Mouse (Mus musculus): ENCODE measurements around the gene Sipa1l3. TPM values are rescaled to one million over a fixed set of nuclear protein-coding genes. Genes with fewer than 3 reads are reported as not detected.
A peak's percentile ranks its signal among the peaks of the same experiment; 100 is the strongest.

Sipa1l3 gene
- polyA plus RNA-seq, 1 experiment from 2014 or later = 21.5 TPM

DNA sequence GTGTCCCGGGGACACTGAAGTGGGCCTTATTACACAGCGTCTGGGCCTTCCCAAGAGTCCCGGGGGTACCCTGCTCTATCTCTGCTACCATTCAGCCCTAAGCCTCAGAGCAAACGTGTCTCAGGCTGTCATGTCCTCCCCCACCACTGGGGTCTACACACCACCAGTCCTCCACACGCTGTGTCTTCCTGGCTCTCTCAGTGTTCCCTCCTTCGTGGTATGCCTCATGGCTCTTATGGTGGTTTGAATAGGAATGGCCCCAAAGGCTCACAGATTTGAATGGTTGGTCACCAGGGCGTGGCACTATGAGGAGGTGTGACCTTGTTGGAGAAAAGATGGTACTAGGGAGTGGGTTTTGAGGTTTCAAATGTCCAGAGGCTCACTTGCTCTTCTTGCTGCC lies 43.4 kb downstream of the Sipa1l3 start:
- Histone ChIP-seq H3K4me3 (no peak overlapping the region), H3K4me1 (peaks cover 30% of the 10 kb centered on the region), H3K9ac (no peak overlapping the region), H3K9me3 (no peaks in the 10 kb centered on the region), H3K27ac (no peak overlapping the region), H3K27me3 (no peaks in the 10 kb centered on the region), H3K4me2 (no peak overlapping the region), H3K36me3 (no peaks in the 10 kb centered on the region)
- 88% methylated on average over 7 of the region's 7 CpGs for WGBS
- ATAC-seq (ENCODE audit: insufficient number of reproducible peaks, insufficient read depth, low FRiP score, low TSS enrichment, low read depth) = no peak

DNA sequence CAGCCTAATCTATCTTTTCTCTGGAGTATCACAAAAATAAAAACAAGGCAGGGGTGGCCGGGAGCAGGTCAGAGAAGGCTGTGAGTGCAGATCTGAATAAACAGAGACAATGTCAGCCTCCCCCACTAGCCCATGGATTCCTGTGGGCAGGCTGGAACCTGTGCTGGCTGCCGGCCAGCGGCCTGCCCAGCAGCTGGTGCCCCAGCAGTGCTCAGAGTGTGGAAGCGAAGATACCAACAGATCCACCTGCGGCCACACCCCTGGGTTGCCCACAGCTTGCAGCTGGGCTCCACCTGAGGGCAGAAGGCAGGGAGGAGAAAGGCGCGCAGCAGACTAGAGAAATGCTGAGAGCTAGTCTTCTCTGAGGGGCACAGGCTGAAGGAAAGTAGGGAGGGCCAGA lies 47.1 kb downstream of the Sipa1l3 start:
- H3K27ac ChIP-seq = peak overlapping the region; percentile 69

DNA sequence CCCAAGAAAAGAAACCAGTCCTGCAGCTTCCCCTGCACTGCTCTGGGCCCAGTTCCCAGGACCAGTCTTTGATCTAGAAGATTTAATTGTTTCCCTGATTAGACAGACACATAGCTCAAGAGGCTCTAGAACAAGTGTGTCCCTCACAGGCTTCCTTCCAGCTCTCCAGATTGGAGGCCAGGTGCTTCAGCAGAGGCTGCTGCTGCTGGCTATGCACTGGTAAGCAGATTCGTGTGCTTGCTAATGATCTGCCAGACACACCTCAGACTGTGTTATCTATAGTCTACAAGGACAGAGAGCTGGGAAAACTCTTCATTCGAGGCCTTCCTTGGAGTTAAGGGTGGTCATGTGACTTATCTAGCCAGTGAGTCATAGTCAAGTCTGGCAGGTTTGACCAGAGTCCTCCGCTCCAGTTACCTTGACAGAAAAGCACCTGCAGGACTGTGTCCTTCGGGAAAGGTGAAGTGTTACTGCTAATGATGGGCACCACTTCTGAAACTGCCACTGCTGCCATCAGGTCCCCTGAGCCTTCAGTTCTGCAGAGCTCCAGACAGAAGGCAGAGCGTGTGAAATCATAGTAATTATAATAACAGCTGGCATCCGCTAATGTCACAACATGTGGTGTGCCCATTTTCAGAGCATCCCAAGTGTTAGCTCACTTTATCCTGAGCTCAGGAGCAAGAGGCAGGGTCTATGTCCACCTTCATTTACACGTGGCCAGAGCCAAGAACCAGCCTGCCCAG lies 48.7 kb downstream of the Sipa1l3 start:
- no peak overlapping the region for H3K9ac ChIP-seq
- ATAC-seq (ENCODE audit: insufficient number of reproducible peaks, insufficient read depth, low FRiP score, low TSS enrichment, low read depth) = no peak
- H3K4me2 ChIP-seq = no peak overlapping the region
- H3K27ac ChIP-seq = peak overlapping the region; percentile 69
- WGBS = 67% methylated on average over 7 of the region's 7 CpGs
- H3K4me1 ChIP-seq = peaks cover 42% of the 10 kb centered on the region
- no peak overlapping the region for H3K4me3 ChIP-seq
- no peaks in the 10 kb centered on the region for H3K9me3 ChIP-seq
- H3K27me3 ChIP-seq = no peaks in the 10 kb centered on the region
- no peaks in the 10 kb centered on the region for H3K36me3 ChIP-seq

More for the DNA sequence above, 47.1 kb downstream of the Sipa1l3 start:
- H3K27me3 ChIP-seq = no peaks in the 10 kb centered on the region
- no peaks in the 10 kb centered on the region for H3K9me3 ChIP-seq
- WGBS = 62% methylated on average over 7 of the region's 7 CpGs
- 0 out of 2 replicates have a peak overlapping the region, but pooled peaks have one; percentile 0 for H3K4me2 ChIP-seq
- no peaks in the 10 kb centered on the region for H3K36me3 ChIP-seq
- no peak for ATAC-seq (ENCODE audit: insufficient number of reproducible peaks, insufficient read depth, low FRiP score, low TSS enrichment, low read depth)
- no peak overlapping the region for H3K4me3 ChIP-seq
- 0 out of 2 replicates have a peak overlapping the region, but pooled peaks have one; percentile 3 for H3K9ac ChIP-seq
- H3K4me1 ChIP-seq = peaks cover 33% of the 10 kb centered on the region

DNA sequence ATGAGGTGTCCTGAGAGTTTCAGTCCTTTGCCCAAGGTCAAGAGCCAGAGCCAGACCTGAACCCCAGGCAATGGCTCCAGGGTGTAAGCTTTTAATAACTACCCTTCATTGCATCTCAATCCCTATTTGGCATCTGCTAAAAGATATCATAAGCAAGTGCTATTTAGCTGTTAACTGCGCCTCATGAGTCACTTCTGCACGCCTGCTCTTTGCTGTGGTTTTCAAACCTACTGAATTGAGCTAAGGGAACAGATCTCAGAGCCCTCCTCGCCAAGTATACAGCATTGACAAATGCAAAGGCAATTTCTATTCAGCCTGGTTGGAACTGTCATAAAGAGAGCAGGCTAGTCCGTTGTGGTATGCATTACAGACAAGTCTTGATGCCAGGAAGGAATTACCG lies 49.8 kb downstream of the Sipa1l3 start:
- Histone ChIP-seq H3K9ac (no peak overlapping the region), H3K4me2 (no peak overlapping the region), H3K4me3 (no peak overlapping the region), H3K4me1 (peaks cover 42% of the 10 kb centered on the region), H3K27ac (no peak overlapping the region), H3K36me3 (no peaks in the 10 kb centered on the region), H3K9me3 (no peaks in the 10 kb centered on the region), H3K27me3 (no peaks in the 10 kb centered on the region)
- ATAC-seq (ENCODE audit: insufficient number of reproducible peaks, insufficient read depth, low FRiP score, low TSS enrichment, low read depth) = no peak
- 86% methylated on average over 5 of the region's 5 CpGs for WGBS

DNA sequence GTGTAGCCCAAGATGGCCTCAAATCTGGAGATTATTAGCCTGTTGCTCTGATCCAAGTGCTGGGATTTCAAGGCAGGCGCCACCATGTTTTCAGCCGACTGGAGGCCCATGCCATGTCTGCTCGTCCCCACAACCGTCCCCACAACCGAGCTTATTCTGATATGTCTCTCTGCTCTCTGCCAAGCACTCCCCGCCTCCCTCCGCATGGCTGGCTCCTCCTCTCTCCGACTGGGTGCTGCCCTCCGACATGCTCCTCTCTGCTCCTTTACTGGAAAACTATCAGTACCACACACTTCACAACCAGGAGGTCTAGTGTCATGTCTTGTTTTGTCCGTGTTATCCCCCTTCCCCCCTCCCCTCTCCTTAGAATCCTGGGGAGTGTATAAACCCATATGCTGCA lies 51.9 kb downstream of the Sipa1l3 start:
- no peak overlapping the region for H3K4me3 ChIP-seq
- WGBS = 60% methylated on average over 10 of the region's 10 CpGs
- peaks cover 45% of the 10 kb centered on the region for H3K4me1 ChIP-seq
- H3K9ac ChIP-seq = no peak overlapping the region
- H3K27me3 ChIP-seq = no peaks in the 10 kb centered on the region
- ATAC-seq (ENCODE audit: insufficient number of reproducible peaks, insufficient read depth, low FRiP score, low TSS enrichment, low read depth) = no peak
- no peaks in the 10 kb centered on the region for H3K36me3 ChIP-seq
- peak overlapping the region; percentile 57; the same call in 1 of the 2 replicates for H3K27ac ChIP-seq
- H3K9me3 ChIP-seq = no peaks in the 10 kb centered on the region
- H3K4me2 ChIP-seq = no peak overlapping the region

DNA sequence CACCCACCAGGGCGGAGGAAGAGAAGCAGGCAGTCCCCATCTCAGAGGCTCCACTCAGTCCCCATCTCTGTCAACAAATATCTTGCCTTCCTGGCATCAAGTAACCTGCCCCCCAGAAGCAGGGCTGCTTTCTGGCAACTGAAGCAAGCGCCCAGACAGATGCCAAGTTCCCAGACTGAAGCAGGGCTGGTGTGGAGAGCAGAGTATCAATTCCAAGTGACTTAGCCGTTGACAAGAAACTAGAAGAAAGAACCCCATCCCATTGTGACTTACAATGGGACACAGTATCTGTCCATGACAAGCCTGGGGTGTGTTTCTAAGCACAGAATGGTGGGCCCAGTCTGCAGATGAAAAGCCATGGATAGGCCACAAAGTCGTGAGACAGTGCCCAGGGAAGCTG lies 52.7 kb downstream of the Sipa1l3 start:
- no peaks in the 10 kb centered on the region for H3K36me3 ChIP-seq
- no peak for ATAC-seq (ENCODE audit: insufficient number of reproducible peaks, insufficient read depth, low FRiP score, low TSS enrichment, low read depth)
- 78% methylated on average over 4 of the region's 4 CpGs for WGBS
- H3K4me3 ChIP-seq = no peak overlapping the region
- peak overlapping the region; percentile 57; the same call in 1 of the 2 replicates for H3K27ac ChIP-seq
- no peaks in the 10 kb centered on the region for H3K27me3 ChIP-seq
- H3K9ac ChIP-seq = no peak overlapping the region
- H3K4me1 ChIP-seq = peaks cover 40% of the 10 kb centered on the region
- H3K9me3 ChIP-seq = no peaks in the 10 kb centered on the region
- H3K4me2 ChIP-seq = no peak overlapping the region

DNA sequence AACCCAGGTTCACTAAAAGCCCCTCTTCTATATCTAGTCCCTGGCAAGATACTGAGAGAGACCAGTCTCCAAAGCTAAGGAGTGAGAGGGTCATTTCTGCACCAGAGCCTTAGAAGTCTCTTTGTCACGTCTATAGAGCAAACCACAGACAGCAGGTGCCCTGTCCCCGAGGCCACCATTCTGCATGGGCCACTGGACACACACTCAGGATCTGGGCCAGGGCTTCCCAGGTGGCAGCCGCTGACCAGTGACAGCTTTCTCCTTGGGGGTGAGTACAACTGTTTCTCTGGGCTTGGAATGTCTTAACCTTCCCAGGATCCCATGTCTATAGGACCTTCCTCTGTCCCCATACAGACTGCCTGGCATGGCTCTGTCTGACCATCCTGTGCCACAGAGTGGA lies 55.6 kb downstream of the Sipa1l3 start:
- Histone ChIP-seq H3K27ac (no peak overlapping the region), H3K9me3 (no peaks in the 10 kb centered on the region), H3K9ac (no peak overlapping the region), H3K36me3 (no peaks in the 10 kb centered on the region), H3K27me3 (no peaks in the 10 kb centered on the region), H3K4me2 (no peak overlapping the region), H3K4me1 (peaks cover 25% of the 10 kb centered on the region), H3K4me3 (no peak overlapping the region)
- ATAC-seq (ENCODE audit: insufficient number of reproducible peaks, insufficient read depth, low FRiP score, low TSS enrichment, low read depth) = no peak
- 98% methylated on average over 3 of the region's 3 CpGs for WGBS

DNA sequence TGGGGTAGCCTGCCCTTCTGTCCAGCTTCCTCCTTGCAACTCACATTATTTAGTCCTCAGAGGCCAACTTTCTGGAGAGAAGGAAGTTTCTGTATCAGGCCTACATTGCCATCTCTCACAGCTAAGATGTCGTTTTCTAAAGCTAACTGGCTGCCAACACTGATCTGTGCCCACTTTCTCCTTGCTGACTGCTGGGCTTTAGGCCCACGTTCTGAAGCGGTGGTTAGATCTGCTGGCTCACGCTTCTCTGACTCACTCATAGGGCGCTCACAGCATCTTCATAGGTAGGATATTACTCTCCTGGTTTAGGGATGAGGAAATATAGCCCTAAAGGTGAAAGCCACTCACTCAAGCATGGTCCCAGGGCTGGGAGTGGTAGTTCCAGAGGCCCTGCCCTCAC lies 56.3 kb downstream of the Sipa1l3 start:
- Histone ChIP-seq H3K36me3 (no peaks in the 10 kb centered on the region), H3K4me1 (peaks cover 25% of the 10 kb centered on the region), H3K9ac (no peak overlapping the region), H3K9me3 (no peaks in the 10 kb centered on the region), H3K27ac (peak overlapping the region; percentile 51; the same call in 1 of the 2 replicates), H3K4me2 (no peak overlapping the region), H3K27me3 (no peaks in the 10 kb centered on the region), H3K4me3 (no peak overlapping the region)
- no peak for ATAC-seq (ENCODE audit: insufficient number of reproducible peaks, insufficient read depth, low FRiP score, low TSS enrichment, low read depth)
- WGBS = 88% methylated on average over 5 of the region's 5 CpGs

DNA sequence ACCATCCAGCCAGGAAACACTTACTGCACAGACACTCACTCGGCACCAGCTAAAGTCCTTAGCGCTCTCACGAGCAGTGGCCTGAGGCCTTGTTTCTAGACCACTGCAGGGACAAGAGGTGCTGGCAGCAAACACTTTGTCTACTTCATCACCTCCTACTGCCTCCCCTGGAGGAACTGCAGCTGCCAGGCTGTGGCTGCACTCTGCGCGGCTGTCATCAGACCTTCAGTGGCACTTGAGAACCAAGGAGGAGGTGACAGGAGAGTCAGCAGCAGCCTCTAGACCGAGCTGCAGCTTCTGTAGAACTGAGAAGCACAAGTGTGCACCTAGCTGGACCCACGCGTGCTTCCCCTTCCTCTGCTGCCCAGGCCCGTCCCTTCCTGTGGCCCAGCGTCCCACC lies 56.9 kb downstream of the Sipa1l3 start:
- Histone ChIP-seq H3K9me3 (no peaks in the 10 kb centered on the region), H3K36me3 (no peaks in the 10 kb centered on the region), H3K27me3 (no peaks in the 10 kb centered on the region), H3K4me2 (no peak overlapping the region), H3K9ac (no peak overlapping the region), H3K27ac (peak overlapping the region; percentile 51; the same call in 1 of the 2 replicates), H3K4me1 (peaks cover 22% of the 10 kb centered on the region), H3K4me3 (no peak overlapping the region)
- 77% methylated on average over 10 of the region's 10 CpGs for WGBS
- no peak for ATAC-seq (ENCODE audit: insufficient number of reproducible peaks, insufficient read depth, low FRiP score, low TSS enrichment, low read depth)

DNA sequence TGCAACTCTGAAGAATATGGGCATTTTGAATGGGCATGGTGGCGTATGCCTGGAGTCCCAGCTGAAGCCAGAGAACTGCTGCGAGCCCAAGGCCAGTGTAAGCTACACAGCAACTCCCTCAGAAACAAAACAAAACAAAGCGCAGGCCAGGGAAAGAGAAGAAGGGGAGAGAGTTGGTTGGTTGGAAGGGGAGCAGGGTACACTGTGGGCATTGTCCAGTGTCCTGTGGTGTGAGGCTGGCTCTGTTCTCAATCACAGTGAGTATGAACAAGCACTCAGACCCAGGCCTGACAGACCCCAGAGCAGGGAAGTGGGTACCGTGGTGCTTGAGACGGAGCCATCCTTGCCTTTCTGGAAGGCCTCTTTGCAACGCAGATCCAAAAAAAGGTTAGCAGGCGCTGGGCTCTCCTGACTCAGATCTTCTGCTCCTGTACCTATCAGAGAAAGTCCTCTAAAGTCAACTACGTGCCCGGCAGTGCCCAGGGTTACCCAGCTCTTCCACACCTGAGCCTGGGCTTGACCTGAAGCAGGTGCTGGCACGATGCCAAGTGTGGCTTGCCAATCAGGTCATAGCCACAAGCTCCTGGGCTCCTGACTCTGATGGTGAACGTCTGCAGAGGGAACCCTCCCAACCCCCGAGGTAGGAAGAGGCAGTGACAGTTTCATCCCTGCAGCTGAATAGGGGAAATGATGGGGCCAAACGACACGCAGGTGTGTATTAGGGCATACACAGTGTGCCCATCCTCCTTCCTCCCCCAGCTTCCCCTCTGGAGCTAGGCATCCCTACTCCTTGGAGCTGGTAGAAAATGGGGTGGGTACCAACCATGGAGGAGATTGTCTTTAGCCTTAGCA lies 59.3 kb downstream of the Sipa1l3 start:
- Histone ChIP-seq H3K9me3 (no peaks in the 10 kb centered on the region), H3K27me3 (no peaks in the 10 kb centered on the region), H3K36me3 (no peaks in the 10 kb centered on the region), H3K27ac (no peak overlapping the region; the same call in 1 of the 2 replicates), H3K9ac (no peak overlapping the region), H3K4me1 (peaks cover 14% of the 10 kb centered on the region), H3K4me2 (no peak overlapping the region), H3K4me3 (no peak overlapping the region)
- ATAC-seq (ENCODE audit: insufficient number of reproducible peaks, insufficient read depth, low FRiP score, low TSS enrichment, low read depth) = no peak
- 79% methylated on average over 14 of the region's 14 CpGs for WGBS

DNA sequence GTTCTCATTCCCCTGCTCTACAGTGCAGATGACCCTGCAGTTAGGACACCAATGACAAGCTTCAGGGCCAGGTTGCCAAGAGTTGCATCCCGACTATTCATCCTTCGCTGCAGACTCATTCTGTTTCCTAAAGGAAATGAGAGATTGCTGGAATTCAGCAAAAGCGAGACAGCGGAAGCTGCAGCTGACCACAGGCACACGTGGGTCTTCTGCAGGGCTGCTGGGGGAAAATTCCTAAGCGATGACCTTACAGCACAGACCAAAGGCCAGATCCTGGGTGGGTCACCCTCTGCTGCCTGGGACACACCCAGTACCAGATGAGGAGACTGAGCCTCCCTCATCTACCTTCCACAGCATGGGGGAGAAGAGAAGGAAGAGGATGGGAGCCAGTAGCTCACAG lies 60.7 kb downstream of the Sipa1l3 start:
- Histone ChIP-seq H3K4me2 (no peak overlapping the region), H3K4me1 (peaks cover 26% of the 10 kb centered on the region), H3K9me3 (no peaks in the 10 kb centered on the region), H3K27me3 (no peaks in the 10 kb centered on the region), H3K4me3 (no peak overlapping the region), H3K36me3 (no peaks in the 10 kb centered on the region), H3K27ac (no peak overlapping the region), H3K9ac (no peak overlapping the region)
- no peak for ATAC-seq (ENCODE audit: insufficient number of reproducible peaks, insufficient read depth, low FRiP score, low TSS enrichment, low read depth)
- 73% methylated on average over 6 of the region's 6 CpGs for WGBS

DNA sequence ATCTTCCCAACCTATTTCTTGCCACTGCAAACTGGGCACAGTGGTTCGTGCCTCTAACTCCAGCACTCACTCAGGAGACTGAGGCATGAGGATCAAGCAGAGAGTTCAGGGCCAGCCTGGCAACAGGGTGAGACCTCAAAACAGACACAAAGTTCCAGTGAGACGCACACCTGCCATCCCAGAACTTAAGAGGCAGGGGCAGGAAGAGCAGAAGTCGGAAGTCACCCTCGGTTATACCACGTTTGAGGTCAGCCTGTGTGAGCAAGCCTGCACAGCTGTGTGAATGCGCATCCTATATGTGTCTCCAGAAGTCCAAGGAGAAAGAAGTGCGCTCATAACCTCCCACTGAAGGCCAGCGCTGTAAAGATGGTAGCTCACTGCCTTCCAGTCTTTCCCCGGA lies 61.7 kb downstream of the Sipa1l3 start:
- Histone ChIP-seq H3K4me3 (no peak overlapping the region), H3K27me3 (no peaks in the 10 kb centered on the region), H3K9ac (no peak overlapping the region), H3K9me3 (no peaks in the 10 kb centered on the region), H3K27ac (no peak overlapping the region), H3K4me1 (peaks cover 31% of the 10 kb centered on the region), H3K36me3 (no peaks in the 10 kb centered on the region), H3K4me2 (no peak overlapping the region)
- 90% methylated on average over 9 of the region's 9 CpGs for WGBS
- no peak for ATAC-seq (ENCODE audit: insufficient number of reproducible peaks, insufficient read depth, low FRiP score, low TSS enrichment, low read depth)
